Mouse (Mus musculus) forebrain, embryonic 15.5 days (tissue): Measurements from ENCODE around the gene Dusp2. TPM values are rescaled to one million over a fixed set of nuclear protein-coding genes. Genes with fewer than 3 reads are reported as not detected.
"Not testable (repeated sequence)": the region's sequence is repeated elsewhere in the genome, so short reads cannot be mapped to it uniquely, and the experiment has no call there.

Experiments used
- ATAC-seq: fragments of 200-750 bp; cut with Nextera tagmentation; replicated peaks from 2 replicates; pipeline ENCODE4 v1.8.0; 2017; ENCODE audit warnings: mild to moderate bottlenecking, moderate TSS enrichment, moderate library complexity
- H3K27ac ChIP-seq: fragments of 300-500 bp; sonication (generic); replicated peaks from 2 replicates; pipeline ENCODE4 v1.5.1; 2015; ENCODE audit warnings: mild to moderate bottlenecking, inconsistent platforms
- H3K27me3 ChIP-seq: fragments of 300-500 bp; sonication (generic); 2 replicates; pipeline ENCODE4 v1.6.1; 2015; ENCODE audit warnings: inconsistent platforms
- H3K36me3 ChIP-seq: fragments of 300-500 bp; sonication (generic); 2 replicates; pipeline ENCODE4 v1.6.1; 2015; ENCODE audit warnings: mild to moderate bottlenecking, inconsistent platforms
- H3K4me1 ChIP-seq: fragments of 300-500 bp; sonication (generic); 2 replicates; pipeline ENCODE4 v1.6.1; 2015; ENCODE audit warnings: inconsistent platforms
- H3K4me2 ChIP-seq: fragments of 300-500 bp; sonication (generic); replicated peaks from 2 replicates; pipeline ENCODE4 v1.6.1; 2015; ENCODE audit warnings: mild to moderate bottlenecking, inconsistent platforms
- H3K4me3 ChIP-seq: fragments of 300-500 bp; sonication (generic); 2 replicates; pipeline ENCODE4 v1.5.1; 2015; ENCODE audit warnings: mild to moderate bottlenecking, inconsistent platforms
- H3K9ac ChIP-seq: fragments of 300-500 bp; sonication (generic); replicated peaks from 2 replicates; pipeline ENCODE4 v1.6.1; 2015; ENCODE audit warnings: mild to moderate bottlenecking, inconsistent platforms
- H3K9me3 ChIP-seq: fragments of 300-500 bp; sonication (generic); 2 replicates; pipeline ENCODE4 v1.6.1; 2016; ENCODE audit warnings: inconsistent platforms
- WGBS: fragments of 180-500 bp; shearing (Covaris S2); methylation state at CpG from one replicate; pipeline ENCODE4 v1.1.7; 2015; ENCODE audit warnings: mixed read lengths; 5-methylcytosine and 5-hydroxymethylcytosine counted together
- polyA plus RNA-seq: library from polyadenylated mRNA; unstranded; fragments of >200 nt; fragmentation: Nextera tagmentation; extraction: Ambion mirVana; gene quantifications from 2 replicates; pipeline ENCODE4 v1.2.1, GENCODE M21; 2015

Dusp2 gene
- polyA plus RNA-seq: 7.4 and 7.7 TPM in 2 replicates

DNA sequence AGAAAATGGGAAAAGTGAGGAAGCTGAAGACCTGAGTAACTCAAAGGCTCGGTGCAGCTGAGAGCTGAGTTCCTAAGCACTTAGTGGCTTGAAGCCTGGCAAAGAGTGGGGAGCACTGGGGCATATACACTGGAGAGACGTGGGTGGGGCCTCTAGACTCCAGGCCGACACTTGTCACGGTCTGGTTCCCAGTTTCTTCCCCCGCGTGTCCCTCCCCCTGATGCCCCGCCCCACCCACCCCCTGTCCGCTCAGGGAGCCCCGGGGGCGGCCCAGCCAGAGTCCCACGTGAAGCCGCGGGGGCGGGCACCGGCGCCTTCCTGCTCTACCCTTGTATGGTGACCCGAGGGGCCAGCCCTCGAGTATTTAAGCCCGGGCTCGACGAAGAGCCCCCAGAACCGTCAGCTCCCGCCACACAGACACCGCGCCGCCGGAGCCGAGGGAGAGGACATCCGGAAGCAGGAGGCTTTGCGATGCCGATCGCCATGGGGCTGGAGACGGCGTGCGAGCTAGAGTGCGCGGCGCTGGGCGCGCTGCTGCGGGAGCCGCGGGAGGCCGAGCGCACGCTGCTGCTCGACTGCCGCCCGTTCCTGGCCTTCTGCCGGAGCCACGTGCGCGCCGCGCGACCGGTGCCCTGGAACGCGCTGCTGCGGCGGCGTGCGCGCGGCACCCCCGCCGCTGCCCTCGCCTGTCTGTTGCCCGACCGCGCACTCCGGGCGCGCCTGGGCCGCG is at the start of gene Dusp2:
Gene Dusp2, plus strand, starts transcription at position 393 of the 730 bp plus-strand sequence.
- H3K27me3 ChIP-seq: peaks cover 33% of the 10 kb centered on the region
- no peaks in the 10 kb centered on the region for H3K9me3 ChIP-seq
- ATAC-seq: peak; percentile 82
- peaks cover 8% of the 10 kb centered on the region for H3K4me1 ChIP-seq
- peak within 1 kb of the TSS; percentile 65 for H3K9ac ChIP-seq
- no peaks in the 10 kb centered on the region for H3K36me3 ChIP-seq
- under 1% methylated on average over 55 of the region's 76 CpGs for WGBS
- peak within 1 kb of the TSS; percentile 62 for H3K4me3 ChIP-seq
- no peak within 1 kb of the TSS for H3K27ac ChIP-seq
- H3K4me2 ChIP-seq: peak within 1 kb of the TSS; percentile 92

DNA sequence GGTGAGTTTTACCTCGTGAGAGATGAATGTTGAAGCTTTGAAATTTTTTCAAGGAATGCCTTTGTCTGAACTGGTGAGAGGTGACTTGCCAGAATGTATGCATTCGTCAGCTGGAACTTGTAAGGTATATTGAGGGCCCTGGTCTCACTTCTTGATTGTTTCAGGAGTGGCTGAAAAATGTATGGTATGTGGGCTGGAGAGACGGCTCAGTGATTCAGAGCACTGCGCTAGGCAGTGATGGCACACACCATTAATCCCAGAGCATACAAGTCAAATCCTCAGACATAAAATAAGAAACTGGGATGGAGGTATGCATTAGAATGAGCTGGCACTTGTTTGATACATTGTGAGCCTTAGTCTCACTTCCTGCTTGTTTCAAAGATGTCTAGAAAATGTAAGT is 43.7 kb upstream of the Dusp2 start:
- no peak for ATAC-seq
- no peaks in the 10 kb centered on the region for H3K4me1 ChIP-seq
- H3K9ac ChIP-seq: no peak overlapping the region
- H3K4me2 ChIP-seq: no peak overlapping the region
- 87% methylated on average over 4 of the region's 4 CpGs for WGBS
- H3K36me3 ChIP-seq: peaks cover 74% of the 10 kb centered on the region
- H3K9me3 ChIP-seq: no peaks in the 10 kb centered on the region
- no peak overlapping the region for H3K27ac ChIP-seq
- no peak overlapping the region for H3K4me3 ChIP-seq
- H3K27me3 ChIP-seq: no peaks in the 10 kb centered on the region

DNA sequence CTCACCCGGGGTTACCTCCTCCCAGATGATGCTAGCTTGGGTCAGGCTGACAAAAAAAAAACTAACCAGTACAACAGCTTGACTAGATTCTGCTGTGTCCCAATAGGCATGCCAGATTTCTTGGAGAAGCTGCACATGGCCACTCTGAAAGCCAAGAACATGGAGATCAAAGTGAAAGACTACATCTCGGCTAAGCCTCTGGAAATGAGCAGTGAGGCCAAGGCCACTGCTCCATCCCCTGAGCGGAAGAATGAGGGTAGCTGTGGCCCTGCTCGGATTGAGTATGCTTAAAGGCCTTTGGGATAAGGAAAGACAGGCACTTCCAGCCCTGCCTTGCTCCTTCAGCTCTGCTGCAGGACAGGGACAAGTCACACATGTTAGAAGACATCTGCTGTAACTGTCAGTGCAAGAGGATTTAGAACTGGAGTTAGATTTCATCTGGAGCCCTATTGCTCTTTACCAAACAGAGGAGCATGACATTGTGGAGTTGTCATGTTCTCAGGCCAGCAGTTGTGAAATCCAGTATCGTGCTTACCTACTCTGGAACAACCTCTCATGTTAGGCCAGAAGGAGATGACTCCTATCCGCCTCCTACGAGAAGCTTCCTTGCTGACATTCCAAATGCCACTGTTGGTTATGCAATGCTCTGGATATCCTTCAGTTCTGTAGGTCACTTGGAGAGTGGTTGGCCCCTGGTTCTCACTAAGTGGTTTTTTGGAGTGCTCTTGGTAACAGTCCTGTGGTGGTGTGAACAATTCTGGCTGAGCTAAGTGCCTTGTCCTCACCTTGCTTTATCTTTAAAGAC is 38.8 kb upstream of the Dusp2 start:
- Histone ChIP-seq H3K27ac (no peak overlapping the region), H3K4me1 (no peaks in the 10 kb centered on the region), H3K27me3 (no peaks in the 10 kb centered on the region), H3K36me3 (peaks cover 81% of the 10 kb centered on the region), H3K4me3 (no peak overlapping the region), H3K9me3 (no peaks in the 10 kb centered on the region), H3K9ac (no peak overlapping the region), H3K4me2 (no peak overlapping the region)
- WGBS: 96% methylated on average over 7 of the region's 7 CpGs
- no peak for ATAC-seq

DNA sequence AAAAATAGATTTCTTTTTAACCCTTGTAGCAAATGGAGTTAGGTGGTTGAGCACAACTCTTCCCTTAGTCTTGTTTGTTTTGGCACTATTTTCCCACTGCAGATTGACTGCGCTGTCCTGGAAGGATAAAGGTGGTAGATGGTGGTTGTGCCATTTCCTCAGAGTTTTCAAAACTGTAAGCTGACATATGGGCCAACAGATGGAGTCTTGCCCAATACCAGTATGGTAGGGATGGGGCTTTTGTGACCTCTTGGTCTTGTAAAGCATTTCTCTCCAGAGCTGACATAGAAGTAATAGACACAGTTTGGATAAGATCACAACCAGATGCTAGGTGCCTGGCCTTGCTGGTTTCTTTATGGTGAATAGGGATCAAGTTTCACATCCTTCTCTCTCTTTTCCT is 37.9 kb upstream of the Dusp2 start:
- no peak overlapping the region for H3K27ac ChIP-seq
- H3K4me1 ChIP-seq: no peaks in the 10 kb centered on the region
- no peaks in the 10 kb centered on the region for H3K9me3 ChIP-seq
- no peak overlapping the region for H3K4me2 ChIP-seq
- H3K9ac ChIP-seq: no peak overlapping the region
- H3K27me3 ChIP-seq: no peaks in the 10 kb centered on the region
- no peak overlapping the region for H3K4me3 ChIP-seq
- 96% methylated on average over 1 of the region's 1 CpGs for WGBS
- no peak for ATAC-seq
- peaks cover 73% of the 10 kb centered on the region for H3K36me3 ChIP-seq

DNA sequence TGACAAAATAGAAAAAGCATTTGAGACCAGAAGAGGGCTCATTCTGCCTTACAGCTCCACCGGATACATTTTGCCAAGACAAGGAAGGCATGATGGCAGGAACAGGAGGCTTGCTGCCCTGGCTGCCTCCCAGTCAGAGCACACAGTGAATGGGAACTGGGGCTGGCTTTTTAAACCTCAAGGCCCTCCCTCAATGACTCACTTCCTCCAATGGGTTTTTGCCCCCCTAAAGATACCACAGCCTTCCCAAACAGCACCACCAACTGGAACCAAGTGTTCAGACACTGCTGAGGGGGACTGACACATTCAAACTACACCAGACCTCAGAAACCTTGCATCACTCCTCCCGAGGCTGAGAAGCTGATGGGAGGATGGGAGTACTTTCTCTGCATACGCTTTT is 35.3 kb upstream of the Dusp2 start:
- H3K9ac ChIP-seq: no peak overlapping the region
- no peaks in the 10 kb centered on the region for H3K4me1 ChIP-seq
- 74% methylated on average over 3 of the region's 3 CpGs for WGBS
- H3K27ac ChIP-seq: no peak overlapping the region
- H3K9me3 ChIP-seq: no peaks in the 10 kb centered on the region
- H3K36me3 ChIP-seq: peaks cover 50% of the 10 kb centered on the region
- ATAC-seq: no peak
- no peak overlapping the region for H3K4me2 ChIP-seq
- no peaks in the 10 kb centered on the region for H3K27me3 ChIP-seq
- no peak overlapping the region for H3K4me3 ChIP-seq

DNA sequence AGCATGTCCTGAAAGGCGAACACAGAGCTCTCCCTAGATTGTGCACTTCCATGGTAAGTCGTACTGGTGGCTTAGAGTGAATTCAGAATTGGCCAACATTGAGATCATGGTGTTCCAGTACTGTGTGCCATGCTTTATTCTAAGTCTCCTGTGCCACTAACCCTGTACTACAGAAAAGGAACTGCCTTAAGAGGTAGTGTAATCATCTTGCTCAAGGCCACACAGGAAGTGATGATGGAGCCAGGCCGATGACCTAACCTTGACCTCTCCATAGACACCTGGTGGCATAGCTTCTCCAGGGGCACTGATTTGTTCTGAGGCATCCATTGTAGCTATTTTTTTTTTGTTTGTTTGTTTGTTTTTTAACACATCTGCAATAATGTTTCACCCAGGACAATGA is 34.1 kb upstream of the Dusp2 start:
- 95% methylated on average over 3 of the region's 3 CpGs for WGBS
- H3K4me2 ChIP-seq: no peak overlapping the region

DNA sequence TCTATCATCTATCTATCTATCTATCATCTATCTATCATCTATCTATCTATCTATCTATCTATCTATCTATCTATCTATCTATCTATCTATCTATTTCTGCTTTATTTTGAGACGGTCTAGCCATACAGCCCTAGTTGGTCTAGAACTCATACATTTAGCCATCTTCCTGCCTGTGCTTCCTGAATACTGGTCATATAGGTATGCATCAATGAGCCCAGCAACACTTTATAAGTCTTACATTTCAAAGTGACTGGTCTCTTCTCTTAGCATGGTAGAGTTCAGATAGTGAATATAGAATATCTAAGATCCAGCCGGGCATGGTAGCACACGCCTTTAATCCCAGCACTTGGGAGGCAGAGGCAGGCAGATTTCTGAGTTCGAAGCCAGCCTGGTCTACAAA is 31.8 kb upstream of the Dusp2 start:
- H3K9ac ChIP-seq, ATAC-seq, H3K4me3 ChIP-seq, H3K27me3 ChIP-seq, H3K27ac ChIP-seq, H3K4me2 ChIP-seq, H3K4me1 ChIP-seq, H3K9me3 ChIP-seq: not testable (repeated sequence)
- peaks cover 15% of the 10 kb centered on the region for H3K36me3 ChIP-seq
- WGBS: 96% methylated on average over 4 of the region's 4 CpGs

More for the DNA sequence above, 34.1 kb upstream of the Dusp2 start:
- ATAC-seq: no peak
- Histone ChIP-seq H3K27ac (no peak overlapping the region), H3K9ac (no peak overlapping the region), H3K9me3 (no peaks in the 10 kb centered on the region), H3K27me3 (no peaks in the 10 kb centered on the region), H3K36me3 (peaks cover 38% of the 10 kb centered on the region), H3K4me3 (no peak overlapping the region), H3K4me1 (no peaks in the 10 kb centered on the region)

DNA sequence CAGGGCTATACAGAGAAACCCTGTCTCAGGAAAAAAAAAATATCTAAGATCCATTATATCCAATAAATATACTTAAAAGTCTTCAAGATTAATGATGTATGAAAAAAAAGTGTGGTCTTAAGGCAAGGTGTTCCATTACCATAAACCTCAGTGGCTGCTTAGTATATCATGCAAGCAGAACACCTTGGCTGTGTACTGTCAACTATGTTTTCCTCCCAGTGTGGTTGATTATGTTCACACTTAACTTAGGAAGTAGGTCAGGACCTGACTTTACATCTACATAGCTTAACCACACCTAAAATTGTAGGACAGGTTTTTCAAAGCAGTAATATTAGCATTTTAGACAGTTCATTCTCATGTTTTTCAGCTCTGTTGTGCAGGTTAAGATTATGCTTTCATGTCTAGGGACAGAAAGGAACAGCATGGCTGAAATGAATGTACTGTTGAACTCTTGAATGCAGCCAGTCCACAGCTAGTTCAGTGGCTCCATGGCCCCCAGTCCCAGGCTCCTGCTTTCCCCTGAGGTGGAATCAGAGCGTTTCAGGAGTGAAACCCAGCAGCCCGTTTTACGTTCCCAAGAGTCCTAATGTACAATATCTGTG is 31.2 kb upstream of the Dusp2 start:
- Histone ChIP-seq H3K9ac (no peak overlapping the region), H3K4me2 (no peak overlapping the region), H3K27ac (no peak overlapping the region), H3K4me3 (no peak overlapping the region), H3K9me3 (no peaks in the 10 kb centered on the region), H3K36me3 (peaks cover 11% of the 10 kb centered on the region), H3K4me1 (no peaks in the 10 kb centered on the region), H3K27me3 (no peaks in the 10 kb centered on the region)
- ATAC-seq: no peak
- WGBS: 89% methylated on average over 3 of the region's 3 CpGs

DNA sequence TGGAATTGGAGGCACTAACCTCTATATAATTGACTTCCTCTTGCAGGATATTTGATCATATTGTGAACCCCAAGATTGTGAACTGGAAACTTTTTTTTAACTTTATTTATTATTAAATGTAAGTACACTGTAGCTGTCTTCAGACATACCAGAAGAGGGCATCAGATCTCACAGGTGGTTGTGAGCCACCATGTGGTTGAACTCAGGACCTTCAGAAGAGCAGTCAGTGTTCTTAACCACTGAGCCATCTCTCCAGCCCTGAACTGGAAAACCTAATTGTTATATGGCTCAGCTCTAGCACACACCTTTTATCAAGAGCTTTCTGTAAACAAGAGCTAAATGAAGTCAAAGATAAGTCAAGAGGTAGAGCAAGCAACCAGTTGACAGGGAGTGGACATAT is 29.8 kb upstream of the Dusp2 start:
- ATAC-seq: no peak
- no peak overlapping the region for H3K9ac ChIP-seq
- H3K4me1 ChIP-seq: no peaks in the 10 kb centered on the region
- no peak overlapping the region for H3K27ac ChIP-seq
- no peaks in the 10 kb centered on the region for H3K36me3 ChIP-seq
- no peak overlapping the region for H3K4me3 ChIP-seq
- H3K9me3 ChIP-seq: no peaks in the 10 kb centered on the region
- no peak overlapping the region for H3K4me2 ChIP-seq
- no peaks in the 10 kb centered on the region for H3K27me3 ChIP-seq

DNA sequence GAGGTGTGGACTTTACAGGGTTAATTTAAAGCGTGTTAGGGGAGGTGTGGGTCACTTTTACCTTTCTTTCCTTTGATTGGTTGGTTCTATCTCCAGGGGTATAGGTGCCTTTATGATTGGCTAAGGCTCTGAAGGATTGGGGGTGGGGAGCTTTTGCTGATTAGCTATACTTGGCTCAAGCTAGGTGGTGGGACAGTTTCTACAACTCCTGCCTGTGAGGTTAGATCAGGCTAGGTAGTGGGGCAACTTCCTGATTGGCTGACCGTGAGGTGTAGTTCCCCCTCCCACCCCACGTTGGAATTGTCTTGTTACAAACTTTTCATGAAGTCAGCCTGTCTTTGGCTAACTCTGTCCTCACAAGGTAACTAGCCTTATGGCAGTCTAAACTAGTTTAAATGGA is 28.8 kb upstream of the Dusp2 start:
- H3K4me3 ChIP-seq: no peak overlapping the region
- no peak overlapping the region for H3K9ac ChIP-seq
- no peak for ATAC-seq
- no peak overlapping the region for H3K4me2 ChIP-seq
- H3K27me3 ChIP-seq: no peaks in the 10 kb centered on the region
- no peak overlapping the region for H3K27ac ChIP-seq
- WGBS: 42% methylated on average over 3 of the region's 3 CpGs
- H3K9me3 ChIP-seq: no peaks in the 10 kb centered on the region
- no peaks in the 10 kb centered on the region for H3K4me1 ChIP-seq
- no peaks in the 10 kb centered on the region for H3K36me3 ChIP-seq

DNA sequence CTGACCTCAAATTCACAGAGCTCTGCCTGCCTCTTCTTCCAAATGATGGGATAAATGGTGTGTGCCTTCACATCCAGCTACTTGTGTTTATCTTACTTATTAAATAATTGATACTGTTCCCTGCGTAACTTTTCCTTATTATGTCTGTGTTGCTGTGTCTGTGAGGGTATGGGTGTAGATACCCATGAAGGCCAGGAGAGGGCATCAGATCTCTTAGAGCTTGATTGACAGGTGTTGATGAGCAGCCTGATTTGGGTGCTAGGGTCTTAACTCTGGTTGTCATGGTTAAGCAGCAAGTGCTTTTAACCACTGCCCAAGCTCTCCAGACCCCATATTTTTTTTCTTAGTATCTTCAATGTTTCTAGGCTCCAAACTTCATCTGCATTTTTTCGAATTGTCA is 27.3 kb upstream of the Dusp2 start:
- H3K9me3 ChIP-seq: no peaks in the 10 kb centered on the region
- H3K4me2 ChIP-seq: no peak overlapping the region
- H3K9ac ChIP-seq: no peak overlapping the region
- no peak for ATAC-seq
- H3K27me3 ChIP-seq: no peaks in the 10 kb centered on the region
- no peak overlapping the region for H3K4me3 ChIP-seq
- H3K4me1 ChIP-seq: no peaks in the 10 kb centered on the region
- 87% methylated on average over 2 of the region's 2 CpGs for WGBS
- no peaks in the 10 kb centered on the region for H3K36me3 ChIP-seq
- H3K27ac ChIP-seq: no peak overlapping the region

DNA sequence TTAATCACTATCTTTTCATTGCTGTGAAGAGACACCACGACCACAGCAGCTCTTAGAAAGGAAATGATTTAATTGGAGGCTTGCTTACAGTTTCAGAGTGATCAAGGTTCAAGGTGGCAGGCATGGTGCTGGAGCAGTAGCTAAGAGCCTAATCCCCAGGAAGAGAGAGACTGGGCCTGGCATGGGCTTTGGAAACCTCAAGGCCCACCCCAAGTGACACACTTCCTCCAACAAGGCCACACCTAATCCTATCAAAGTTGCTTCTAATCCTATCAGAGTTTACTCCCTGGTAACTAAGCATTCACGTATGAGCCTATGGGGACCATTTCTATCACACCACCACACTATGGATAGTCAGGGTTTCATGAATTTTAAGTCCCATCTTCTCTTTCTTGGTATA is 25.7 kb upstream of the Dusp2 start:
- WGBS: 54% methylated on average over 2 of the region's 2 CpGs
- Histone ChIP-seq H3K4me2 (no peak overlapping the region), H3K36me3 (no peaks in the 10 kb centered on the region), H3K4me3 (no peak overlapping the region), H3K27me3 (no peaks in the 10 kb centered on the region), H3K4me1 (no peaks in the 10 kb centered on the region), H3K9me3 (no peaks in the 10 kb centered on the region), H3K27ac (no peak overlapping the region), H3K9ac (no peak overlapping the region)
- ATAC-seq: no peak
